ENCODE assay signal across 7 mouse cellular contexts in the genomic region with DNA sequence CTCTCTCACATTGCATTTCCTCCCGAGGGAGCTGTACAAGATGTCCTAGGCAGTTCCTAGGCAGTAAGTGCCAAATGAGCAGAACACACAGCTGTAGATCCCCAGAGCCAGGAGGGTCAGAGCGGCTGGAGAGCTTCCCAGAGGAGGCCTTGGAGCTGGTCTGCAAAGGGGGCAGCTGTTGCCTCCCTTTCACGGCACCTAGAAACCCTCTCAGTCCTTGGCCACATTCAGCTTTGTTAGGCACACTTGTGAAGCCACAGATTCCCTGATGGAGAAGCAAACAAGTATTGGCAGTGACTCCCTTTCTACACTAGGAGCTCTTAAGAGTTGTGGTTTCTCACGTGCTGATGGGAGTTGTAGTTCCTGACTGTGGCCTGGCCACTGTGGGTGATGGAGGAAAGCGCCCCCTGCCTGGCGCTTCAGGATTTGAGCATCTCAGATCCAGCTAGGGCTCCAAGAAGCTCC. TPM values are rescaled to one million over a fixed set of nuclear protein-coding genes. Genes with fewer than 3 reads are reported as not detected.
DNase-seq lines count a peak whose midpoint lies in the region; ATAC-seq and TF ChIP-seq lines count a peak whose summit lies in the region.

No protein-coding gene starts in this region.

- no peak overlapping the region for H3K4me3 ChIP-seq in intestine, postnatal 0 days (ENCODE audit: low read depth, low read length)
- no peak overlapping the region for H3K4me3 ChIP-seq in midbrain, embryonic 11.5 days (ENCODE audit: low read depth, low read length)

- peak; percentile 81 to 91 for DNase-seq in adrenal gland, adult (ENCODE audit: inconsistent age in 2 of 2, low spot score in 1 of 2)
- DNase-seq in embryo, embryonic 10.5 days (ENCODE audit: low spot score) = peak; percentile 89
- DNase-seq in gastrocnemius, postnatal 4 days (ENCODE audit: low spot score in 2 of 2) = peak; percentile 58 to 79
- peak; percentile 73 for DNase-seq in left cerebral cortex, postnatal 36 days (ENCODE audit: low spot score in 2 of 2)
- DNase-seq in midbrain, embryonic 11.5 days (ENCODE audit: low spot score, missing footprints) = peak; percentile 94
- peak; percentile 69 for DNase-seq in right cerebral cortex, postnatal 4 days

- H3K9me3 ChIP-seq in intestine, postnatal 0 days (ENCODE audit: control insufficient read depth) = no peaks in the 10 kb centered on the region
- no peaks in the 10 kb centered on the region for H3K9me3 ChIP-seq in midbrain, embryonic 11.5 days (ENCODE audit: control insufficient read depth, low read length)

- H3K36me3 ChIP-seq in intestine, postnatal 0 days (ENCODE audit: control insufficient read depth, insufficient read depth) = no peaks in the 10 kb centered on the region
- H3K36me3 ChIP-seq in midbrain, embryonic 11.5 days (ENCODE audit: control insufficient read depth, insufficient read depth, low read length) = no peaks in the 10 kb centered on the region

- H3K4me1 ChIP-seq in intestine, postnatal 0 days (replicated peaks; ENCODE audit: control insufficient read depth, insufficient read depth, low read length) = no peaks in the 10 kb centered on the region; the same call in 1 of the 2 replicates
- H3K4me1 ChIP-seq in midbrain, embryonic 11.5 days (ENCODE audit: control insufficient read depth, insufficient read depth, low read length) = peaks cover 17% of the 10 kb centered on the region

- H3K9ac ChIP-seq in intestine, postnatal 0 days (ENCODE audit: low read depth, low read length) = no peak overlapping the region
- no peak overlapping the region for H3K9ac ChIP-seq in midbrain, embryonic 11.5 days (ENCODE audit: low read length)

- intact Hi-C loops in left cerebral cortex, postnatal 36 days (cut with DNase I) = loop anchor here (5.0 kb wide), 1 partner anchor 35 kb away; a partner anchor contains a TSS

- no peak overlapping the region for H3K27ac ChIP-seq in intestine, postnatal 0 days (ENCODE audit: low read depth, low read length)
- H3K27ac ChIP-seq in midbrain, embryonic 11.5 days (ENCODE audit: low read depth, low read length) = no peak overlapping the region

- H3K27me3 ChIP-seq in intestine, postnatal 0 days (replicated peaks; ENCODE audit: control insufficient read depth, insufficient read depth, low read length) = no peaks in the 10 kb centered on the region
- H3K27me3 ChIP-seq in midbrain, embryonic 11.5 days (ENCODE audit: control insufficient read depth, insufficient read depth, low read length) = no peaks in the 10 kb centered on the region

- WGBS in intestine, postnatal 0 days = 30% methylated on average over 6 of the region's 6 CpGs
- 23% methylated on average over 6 of the region's 6 CpGs for WGBS in midbrain, embryonic 11.5 days

- peak; percentile 70 for ATAC-seq in intestine, postnatal 0 days
- peak; percentile 69 for ATAC-seq in midbrain, embryonic 11.5 days (ENCODE audit: low FRiP score)

- peak; percentile 93 for TF ChIP-seq CTCF in intestine, postnatal 0 days (IDR thresholded peaks at IDR 0.05; ENCODE audit: low read depth)

- H3K4me2 ChIP-seq in intestine, postnatal 0 days (replicated peaks; ENCODE audit: low read depth) = peak overlapping the region; percentile 27
- H3K4me2 ChIP-seq in midbrain, embryonic 11.5 days = no peak overlapping the region

RNA-seq across cellular contexts. Expression of a gene that starts 33.5 kb away (rescaled TPM):
- 1 to 10 TPM; 3.4 to 3.7 TPM for total RNA-seq in gastrocnemius, postnatal 4 days (2021)
- 1.2 and 1.4 TPM in 2 replicates for polyA plus RNA-seq in intestine, postnatal 0 days (2015; fragmentation: Nextera tagmentation; extraction: Ambion mirVana)
- total RNA-seq in left cerebral cortex, postnatal 36 days (2021) = 100 to 1,000 TPM; 635 to 658 TPM
- polyA plus RNA-seq in midbrain, embryonic 11.5 days (2014; fragmentation: Nextera tagmentation; extraction: Ambion mirVana) = 9.2 and 9.5 TPM in 2 replicates

RNA-seq across cellular contexts. Expression of a gene that starts 52.9 kb away (rescaled TPM):
- total RNA-seq in gastrocnemius, postnatal 4 days (2021) = 10 to 100 TPM; 37.4 to 40.2 TPM
- polyA plus RNA-seq in intestine, postnatal 0 days (2015; fragmentation: Nextera tagmentation; extraction: Ambion mirVana) = 38.5 and 41.5 TPM in 2 replicates
- 10 to 100 TPM; 47.5 to 72.6 TPM for total RNA-seq in left cerebral cortex, postnatal 36 days (2021)
- 14.1 and 16.8 TPM in 2 replicates for polyA plus RNA-seq in midbrain, embryonic 11.5 days (2014; fragmentation: Nextera tagmentation; extraction: Ambion mirVana)

Comparison
In these comparisons a context has a peak if more than half of its experiments do, and no peak if none do; other contexts are left out.
1. RNA of a gene that starts 33.5 kb away (total RNA-seq): 635 to 658 TPM in left cerebral cortex, postnatal 36 days; 3.4 to 3.7 TPM in gastrocnemius, postnatal 4 days; every median in the first group is over 100 times any median in the second.
2. Peak in every context shown above with its lines, with median percentiles within 50 percentile points of each other: DNase-seq.